Mouse (Mus musculus): ENCODE results near the gene Marveld2. TPM values are rescaled to one million over a fixed set of nuclear protein-coding genes. Genes with fewer than 3 reads are reported as not detected.

Gene Marveld2
- polyA plus RNA-seq, 1 experiment from 2014 or later: 2.8 TPM

- Histone ChIP-seq H3K36me3 (ENCODE audit: control insufficient read depth, insufficient read depth, low read length) (peaks cover 17% of the 10 kb centered on the region), H3K4me1 (ENCODE audit: control insufficient read depth, insufficient read depth, low read length) (no peaks in the 10 kb centered on the region), H3K4me2 (no peak overlapping the region), H3K4me3 (ENCODE audit: low read depth, low read length) (no peak overlapping the region), H3K9ac (ENCODE audit: low read depth, low read length) (no peak overlapping the region), H3K27ac (ENCODE audit: low read depth, low read length) (no peak overlapping the region), H3K9me3 (replicated peaks; ENCODE audit: control insufficient read depth, low read length) (no peaks in the 10 kb centered on the region), H3K27me3 (ENCODE audit: control insufficient read depth, insufficient read depth, low read length) (no peaks in the 10 kb centered on the region)
- ATAC-seq (replicated peaks; ENCODE audit: insufficient number of reproducible peaks, low FRiP score, low TSS enrichment): no peak
- 71% methylated on average over 3 of the region's 3 CpGs for WGBS (ENCODE audit: insufficient replicate concordance)
Observed at GRCm38 (mm10) chr13:100634106-100634691, 17.4 kb upstream of the Marveld2 start.

GRCm38 (mm10) chr13:100622241-100622640 lies 5.5 kb upstream of the Marveld2 start:
- Histone ChIP-seq H3K9ac (ENCODE audit: low read depth, low read length) (no peak overlapping the region), H3K4me1 (ENCODE audit: control insufficient read depth, insufficient read depth, low read length) (no peaks in the 10 kb centered on the region), H3K9me3 (replicated peaks; ENCODE audit: control insufficient read depth, low read length) (no peaks in the 10 kb centered on the region), H3K27me3 (ENCODE audit: control insufficient read depth, insufficient read depth, low read length) (peaks cover 5% of the 10 kb centered on the region; the same call in 1 of the 2 replicates), H3K4me3 (ENCODE audit: low read depth, low read length) (no peak overlapping the region), H3K27ac (ENCODE audit: low read depth, low read length) (no peak overlapping the region), H3K36me3 (ENCODE audit: control insufficient read depth, insufficient read depth, low read length) (peaks cover 17% of the 10 kb centered on the region), H3K4me2 (no peak overlapping the region)
- 86% methylated on average over 4 of the region's 4 CpGs for WGBS (ENCODE audit: insufficient replicate concordance)
- no peak for ATAC-seq (replicated peaks; ENCODE audit: insufficient number of reproducible peaks, low FRiP score, low TSS enrichment)

- Histone ChIP-seq H3K9me3 (replicated peaks; ENCODE audit: control insufficient read depth, low read length) (no peaks in the 10 kb centered on the region), H3K4me3 (ENCODE audit: low read depth, low read length) (no peak overlapping the region), H3K4me1 (ENCODE audit: control insufficient read depth, insufficient read depth, low read length) (0 out of 2 replicates have a peak, but pooled peaks cover 2% of the 10 kb centered on the region), H3K9ac (ENCODE audit: low read depth, low read length) (no peak overlapping the region), H3K36me3 (ENCODE audit: control insufficient read depth, insufficient read depth, low read length) (peaks cover 8% of the 10 kb centered on the region), H3K27ac (ENCODE audit: low read depth, low read length) (no peak overlapping the region), H3K4me2 (no peak overlapping the region), H3K27me3 (ENCODE audit: control insufficient read depth, insufficient read depth, low read length) (peaks cover 5% of the 10 kb centered on the region; the same call in 1 of the 2 replicates)
- no peak for ATAC-seq (replicated peaks; ENCODE audit: insufficient number of reproducible peaks, low FRiP score, low TSS enrichment)
- 78% methylated on average over 13 of the region's 13 CpGs for WGBS (ENCODE audit: insufficient replicate concordance)
Observed at GRCm38 (mm10) chr13:100617583-100617982, 812 bp upstream of the Marveld2 start.

- Histone ChIP-seq H3K9ac (ENCODE audit: low read depth, low read length) (no peak overlapping the region), H3K27me3 (ENCODE audit: control insufficient read depth, insufficient read depth, low read length) (peaks cover 5% of the 10 kb centered on the region; the same call in 1 of the 2 replicates), H3K27ac (ENCODE audit: low read depth, low read length) (no peak overlapping the region), H3K4me2 (no peak overlapping the region), H3K9me3 (replicated peaks; ENCODE audit: control insufficient read depth, low read length) (no peaks in the 10 kb centered on the region), H3K4me3 (ENCODE audit: low read depth, low read length) (no peak overlapping the region), H3K4me1 (ENCODE audit: control insufficient read depth, insufficient read depth, low read length) (0 out of 2 replicates have a peak, but pooled peaks cover 2% of the 10 kb centered on the region), H3K36me3 (ENCODE audit: control insufficient read depth, insufficient read depth, low read length) (no peaks in the 10 kb centered on the region)
- ATAC-seq (replicated peaks; ENCODE audit: insufficient number of reproducible peaks, low FRiP score, low TSS enrichment): no peak
- whole genome bisulfite sequencing (ENCODE audit: insufficient replicate concordance): 49% methylated on average over 2 of the region's 2 CpGs
Observed at GRCm38 (mm10) chr13:100612903-100613302, 3.9 kb downstream of the Marveld2 start.

GRCm38 (mm10) chr13:100612251-100612650 lies 4.5 kb downstream of the Marveld2 start:
- no peaks in the 10 kb centered on the region for H3K36me3 ChIP-seq (ENCODE audit: control insufficient read depth, insufficient read depth, low read length)
- no peak overlapping the region for H3K4me3 ChIP-seq (ENCODE audit: low read depth, low read length)
- H3K27ac ChIP-seq (ENCODE audit: low read depth, low read length): no peak overlapping the region
- peaks cover under 1% of the 10 kb centered on the region; the same call in 1 of the 2 replicates for H3K27me3 ChIP-seq (ENCODE audit: control insufficient read depth, insufficient read depth, low read length)
- ATAC-seq (replicated peaks; ENCODE audit: insufficient number of reproducible peaks, low FRiP score, low TSS enrichment): no peak
- 91% methylated on average over 10 of the region's 10 CpGs for WGBS (ENCODE audit: insufficient replicate concordance)
- H3K9me3 ChIP-seq (replicated peaks; ENCODE audit: control insufficient read depth, low read length): no peaks in the 10 kb centered on the region
- 0 out of 2 replicates have a peak, but pooled peaks cover 2% of the 10 kb centered on the region for H3K4me1 ChIP-seq (ENCODE audit: control insufficient read depth, insufficient read depth, low read length)
- no peak overlapping the region for H3K4me2 ChIP-seq
- H3K9ac ChIP-seq (ENCODE audit: low read depth, low read length): no peak overlapping the region

- Histone ChIP-seq H3K4me2 (no peak overlapping the region), H3K9ac (ENCODE audit: low read depth, low read length) (no peak overlapping the region), H3K27me3 (ENCODE audit: control insufficient read depth, insufficient read depth, low read length) (no peaks in the 10 kb centered on the region), H3K36me3 (ENCODE audit: control insufficient read depth, insufficient read depth, low read length) (no peaks in the 10 kb centered on the region), H3K4me3 (ENCODE audit: low read depth, low read length) (no peak overlapping the region), H3K9me3 (replicated peaks; ENCODE audit: control insufficient read depth, low read length) (no peaks in the 10 kb centered on the region), H3K27ac (ENCODE audit: low read depth, low read length) (no peak overlapping the region), H3K4me1 (ENCODE audit: control insufficient read depth, insufficient read depth, low read length) (no peaks in the 10 kb centered on the region)
- no peak for ATAC-seq (replicated peaks; ENCODE audit: insufficient number of reproducible peaks, low FRiP score, low TSS enrichment)
- WGBS (ENCODE audit: insufficient replicate concordance): 72% methylated on average over 13 of the region's 13 CpGs
Observed at GRCm38 (mm10) chr13:100611266-100611665, 5.5 kb downstream of the Marveld2 start.

- Histone ChIP-seq H3K4me3 (ENCODE audit: low read depth, low read length) (no peak overlapping the region), H3K9ac (ENCODE audit: low read depth, low read length) (no peak overlapping the region), H3K4me2 (no peak overlapping the region), H3K36me3 (ENCODE audit: control insufficient read depth, insufficient read depth, low read length) (no peaks in the 10 kb centered on the region), H3K9me3 (replicated peaks; ENCODE audit: control insufficient read depth, low read length) (no peaks in the 10 kb centered on the region), H3K27ac (ENCODE audit: low read depth, low read length) (no peak overlapping the region), H3K4me1 (ENCODE audit: control insufficient read depth, insufficient read depth, low read length) (no peaks in the 10 kb centered on the region), H3K27me3 (ENCODE audit: control insufficient read depth, insufficient read depth, low read length) (no peaks in the 10 kb centered on the region)
- no peak for ATAC-seq (replicated peaks; ENCODE audit: insufficient number of reproducible peaks, low FRiP score, low TSS enrichment)
- 81% methylated on average over 8 of the region's 8 CpGs for WGBS (ENCODE audit: insufficient replicate concordance)
Observed at GRCm38 (mm10) chr13:100607756-100608155, 9.0 kb downstream of the Marveld2 start.

- H3K9ac ChIP-seq (ENCODE audit: low read depth, low read length): no peak overlapping the region
- H3K27me3 ChIP-seq (ENCODE audit: control insufficient read depth, insufficient read depth, low read length): no peaks in the 10 kb centered on the region
- H3K4me3 ChIP-seq (ENCODE audit: low read depth, low read length): no peak overlapping the region
- no peaks in the 10 kb centered on the region for H3K4me1 ChIP-seq (ENCODE audit: control insufficient read depth, insufficient read depth, low read length)
- no peak overlapping the region for H3K4me2 ChIP-seq
- ATAC-seq (replicated peaks; ENCODE audit: insufficient number of reproducible peaks, low FRiP score, low TSS enrichment): no peak
- 54% methylated on average over 1 of the region's 1 CpGs for WGBS (ENCODE audit: insufficient replicate concordance)
- no peak overlapping the region for H3K27ac ChIP-seq (ENCODE audit: low read depth, low read length)
- no peaks in the 10 kb centered on the region for H3K36me3 ChIP-seq (ENCODE audit: control insufficient read depth, insufficient read depth, low read length)
- no peaks in the 10 kb centered on the region for H3K9me3 ChIP-seq (replicated peaks; ENCODE audit: control insufficient read depth, low read length)
Observed at GRCm38 (mm10) chr13:100605845-100606244, 10.9 kb downstream of the Marveld2 start.

- Histone ChIP-seq H3K4me3 (ENCODE audit: low read depth, low read length) (no peak overlapping the region), H3K27ac (ENCODE audit: low read depth, low read length) (no peak overlapping the region), H3K9me3 (replicated peaks; ENCODE audit: control insufficient read depth, low read length) (no peaks in the 10 kb centered on the region), H3K4me2 (no peak overlapping the region), H3K27me3 (ENCODE audit: control insufficient read depth, insufficient read depth, low read length) (no peaks in the 10 kb centered on the region), H3K4me1 (ENCODE audit: control insufficient read depth, insufficient read depth, low read length) (no peaks in the 10 kb centered on the region), H3K36me3 (ENCODE audit: control insufficient read depth, insufficient read depth, low read length) (no peaks in the 10 kb centered on the region), H3K9ac (ENCODE audit: low read depth, low read length) (no peak overlapping the region)
- WGBS (ENCODE audit: insufficient replicate concordance): 83% methylated on average over 11 of the region's 11 CpGs
- no peak for ATAC-seq (replicated peaks; ENCODE audit: insufficient number of reproducible peaks, low FRiP score, low TSS enrichment)
Observed at GRCm38 (mm10) chr13:100603738-100604095, 13.1 kb downstream of the Marveld2 start.
